Mouse (Mus musculus): ENCODE measurements around the gene Tmem63c.

GRCm38 (mm10) chr12:86975761-86976160, 45.4 kb upstream of the Tmem63c start:
- no peak for TF ChIP-seq MAX (IDR thresholded peaks at IDR 0.05; ENCODE audit: low read length)
- no peak for TF ChIP-seq JUND (IDR thresholded peaks at IDR 0.05; ENCODE audit: low read depth, low read length)
- no peak for TF ChIP-seq CTCF (IDR thresholded peaks at IDR 0.05 in 2 of 3, conservative IDR thresholded peaks at IDR 0.05 in 1 of 3; ENCODE audit: control insufficient read depth in 1 of 3, insufficient read depth in 1 of 3, low read depth in 2 of 3, low read length in 3 of 3, poor library complexity in 1 of 3, severe bottlenecking in 1 of 3)

Measured in MEL (cell line).